Mouse (Mus musculus) erythroblast, embryonic 14.5 days (primary cell): ENCODE results near the gene Angptl6.

Experiments
- GATA1 ChIP-seq: IDR thresholded peaks from 2 replicates; pipeline ENCODE4 v1.6.1; 2012; ENCODE audit warnings: low read length, inconsistent platforms, mixed read lengths
- TAL1 ChIP-seq: IDR thresholded peaks from 3 replicates; pipeline ENCODE4 v1.6.1; 2012; ENCODE audit warnings: low read length, inconsistent platforms, mixed read lengths

- no peak for TF ChIP-seq GATA1
- TF ChIP-seq TAL1: no peak
Measured at GRCm38 (mm10) chr9:20878710-20879065, 839 bp downstream of the Angptl6 start.
